Mouse (Mus musculus): ENCODE measurements around the gene Mcat.

The Mcat gene

GRCm38 (mm10) chr15:83563327-83563856, at the start of gene Mcat, which contains the start of gene Tspo:
Gene Mcat, minus strand, starts transcription at chr15:83563787.
Gene Tspo, plus strand, starts transcription at chr15:83563592.
- CTCF ChIA-PET: no interaction called here

- CTCF ChIA-PET: interaction anchor here (0.5 kb wide), 1 partner anchor 875 kb away, joined by 6 read pairs; no protein-coding TSS in a partner anchor
Measured at GRCm38 (mm10) chr15:83607115-83607802, 43.7 kb upstream of the Mcat start.

GRCm38 (mm10) chr15:83606700-83607099, 43.1 kb upstream of the Mcat start:
- CTCF ChIA-PET: interaction anchor here (0.5 kb wide), 1 partner anchor 874 kb away, joined by 6 read pairs; no protein-coding TSS in a partner anchor

GRCm38 (mm10) chr15:83606216-83606615, 42.6 kb upstream of the Mcat start:
- CTCF ChIA-PET: no interaction called here

GRCm38 (mm10) chr15:83603426-83603825, 39.8 kb upstream of the Mcat start:
- CTCF ChIA-PET: no interaction called here

- CTCF ChIA-PET: no interaction called here
Measured at GRCm38 (mm10) chr15:83603046-83603396, 39.4 kb upstream of the Mcat start.

- CTCF ChIA-PET: interaction anchor here (0.7 kb wide), 1 partner anchor 477 kb away, joined by 3 read pairs; no protein-coding TSS in a partner anchor
Measured at GRCm38 (mm10) chr15:83602372-83603045, 38.9 kb upstream of the Mcat start.

GRCm38 (mm10) chr15:83601185-83601584, 37.6 kb upstream of the Mcat start:
- CTCF ChIA-PET: no interaction called here

- CTCF ChIA-PET: interaction anchor here (0.6 kb wide), 1 partner anchor 87 kb away, joined by 6 read pairs; no protein-coding TSS in a partner anchor
Measured at GRCm38 (mm10) chr15:83596833-83597232, 33.2 kb upstream of the Mcat start.

- CTCF ChIA-PET: no interaction called here
Measured at GRCm38 (mm10) chr15:83595364-83595711, 31.8 kb upstream of the Mcat start.

GRCm38 (mm10) chr15:83594513-83595363, 31.2 kb upstream of the Mcat start, which contains the start of gene Ttll12:
Gene Ttll12, minus strand, starts transcription at chr15:83595157.
- CTCF ChIA-PET: no interaction called here

- CTCF ChIA-PET: interaction anchor here (0.8 kb wide), 1 partner anchor 76 kb away, joined by 3 read pairs; no protein-coding TSS in a partner anchor
Measured at GRCm38 (mm10) chr15:83593702-83594512, 30.3 kb upstream of the Mcat start.

GRCm38 (mm10) chr15:83593189-83593585, 29.6 kb upstream of the Mcat start:
- CTCF ChIA-PET: interaction anchor here (0.8 kb wide), 1 partner anchor 75 kb away, joined by 3 read pairs; no protein-coding TSS in a partner anchor

- CTCF ChIA-PET: interaction anchor here (0.8 kb wide), 1 partner anchor 75 kb away, joined by 3 read pairs; no protein-coding TSS in a partner anchor
Measured at GRCm38 (mm10) chr15:83592260-83593188, 28.9 kb upstream of the Mcat start.

- CTCF ChIA-PET: no interaction called here
Measured at GRCm38 (mm10) chr15:83591758-83592157, 28.2 kb upstream of the Mcat start.

GRCm38 (mm10) chr15:83590841-83591240, 27.3 kb upstream of the Mcat start:
- CTCF ChIA-PET: no interaction called here

GRCm38 (mm10) chr15:83584741-83585220, 21.2 kb upstream of the Mcat start:
- CTCF ChIA-PET: no interaction called here

GRCm38 (mm10) chr15:83583419-83584156, 20.0 kb upstream of the Mcat start:
- CTCF ChIA-PET: no interaction called here

- CTCF ChIA-PET: no interaction called here
Measured at GRCm38 (mm10) chr15:83582931-83583330, 19.3 kb upstream of the Mcat start.

All from spleen, embryonic (tissue).